Mouse (Mus musculus) embryo, embryonic 11.5 days (tissue): Measurements from ENCODE around the gene Fam221a.
"Not testable (repeated sequence)": the region's sequence is repeated elsewhere in the genome, so short reads cannot be mapped to it uniquely, and the experiment has no call there.

Experiments used
- DNase-seq: peaks from one replicate; pipeline ENCODE4 v3.0.0-alpha.2; 2012; ENCODE audit warnings: low read depth, low spot score

Gene Fam221a

GRCm38 (mm10) chr6:49378328-49378727 lies 10.8 kb downstream of the Fam221a start:
- no peak for DNase-seq

- no peak for DNase-seq
Observed at GRCm38 (mm10) chr6:49394276-49394675, 26.7 kb downstream of the Fam221a start.

- no peak for DNase-seq
Observed at GRCm38 (mm10) chr6:49395316-49395715, 27.8 kb downstream of the Fam221a start, which contains the start of gene Stk31. Gene Stk31 (plus strand): TSS chr6:49395604.

- DNase-seq = peak; percentile 20
Observed at GRCm38 (mm10) chr6:49397466-49397865, 29.9 kb downstream of the Fam221a start.

GRCm38 (mm10) chr6:49398365-49398764 lies 30.8 kb downstream of the Fam221a start:
- DNase-seq = peak; percentile 30

- no peak for DNase-seq
Observed at GRCm38 (mm10) chr6:49410830-49411229, 43.3 kb downstream of the Fam221a start.

- not testable (repeated sequence) for DNase-seq
Observed at GRCm38 (mm10) chr6:49412967-49413366, 45.4 kb downstream of the Fam221a start.

GRCm38 (mm10) chr6:49415971-49416370 lies 48.4 kb downstream of the Fam221a start:
- DNase-seq = no peak

GRCm38 (mm10) chr6:49437306-49437705 lies 69.8 kb downstream of the Fam221a start:
- DNase-seq = no peak
